Mouse (Mus musculus): Measurements from ENCODE around the gene Rorc.

Rorc gene

DNA sequence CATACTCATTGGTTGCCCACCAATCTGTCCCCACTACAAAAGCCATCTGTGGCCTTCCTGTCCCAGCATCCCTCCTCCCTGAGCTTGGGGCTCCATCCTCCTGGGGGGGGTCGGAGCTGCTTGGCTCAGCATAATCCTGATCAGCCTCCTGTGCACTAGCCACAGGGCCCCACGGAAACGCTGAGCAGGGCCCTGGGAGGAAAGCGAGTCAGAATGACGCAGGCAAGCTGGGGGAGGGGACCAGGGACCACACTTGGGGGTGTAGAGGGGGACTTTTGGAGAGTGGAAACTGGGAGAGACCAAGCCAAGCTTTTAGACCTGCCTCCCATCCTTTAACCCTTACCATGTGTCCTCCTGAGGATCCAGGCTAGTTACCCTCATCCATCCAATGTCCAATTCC, 3.3 kb downstream of the Rorc start:
- DNase-seq (ENCODE audit: low spot score in 2 of 2), result no peak

DNA sequence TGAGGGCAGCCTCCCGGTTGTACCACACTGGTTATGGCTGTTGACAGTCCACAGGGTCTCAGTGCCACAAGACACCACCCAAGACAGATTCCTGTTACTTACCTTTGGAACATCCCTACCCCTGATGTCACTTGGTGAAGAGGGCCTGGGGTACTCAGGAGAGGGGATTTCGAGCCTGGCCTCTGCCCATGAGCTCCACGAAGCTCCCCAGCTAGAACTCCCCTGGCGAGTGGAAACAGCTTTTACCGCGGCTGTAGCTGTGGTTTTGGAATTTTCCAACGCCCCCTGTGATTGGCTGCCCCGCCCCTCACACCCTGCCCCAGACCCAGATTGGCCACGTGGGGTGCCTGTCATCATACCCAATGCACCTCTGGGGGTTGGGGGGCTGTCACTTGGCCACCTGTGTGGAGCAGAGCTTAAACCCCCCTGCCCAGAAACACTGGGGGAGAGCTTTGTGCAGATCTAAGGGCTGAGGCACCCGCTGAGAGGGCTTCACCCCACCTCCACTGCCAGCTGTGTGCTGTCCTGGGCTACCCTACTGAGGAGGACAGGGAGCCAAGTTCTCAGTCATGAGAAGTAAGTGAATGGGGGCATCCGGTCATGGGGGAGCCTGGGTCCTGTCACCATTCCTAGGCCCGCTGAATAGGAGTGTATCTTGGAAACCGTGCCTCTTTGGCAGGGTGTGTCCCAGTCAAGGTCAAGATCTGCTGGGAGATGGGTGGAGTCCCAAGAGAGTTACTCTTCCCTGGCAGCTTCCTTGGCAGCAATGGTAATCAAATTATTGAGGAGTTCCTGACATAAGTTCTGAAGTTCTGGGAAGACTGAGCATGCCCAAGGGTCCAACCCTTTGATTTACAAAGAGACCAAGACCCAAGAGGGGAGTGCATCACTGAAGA, 4.7 kb downstream of the Rorc start:
- DNase-seq (ENCODE audit: low spot score in 2 of 2), result no peak

DNA sequence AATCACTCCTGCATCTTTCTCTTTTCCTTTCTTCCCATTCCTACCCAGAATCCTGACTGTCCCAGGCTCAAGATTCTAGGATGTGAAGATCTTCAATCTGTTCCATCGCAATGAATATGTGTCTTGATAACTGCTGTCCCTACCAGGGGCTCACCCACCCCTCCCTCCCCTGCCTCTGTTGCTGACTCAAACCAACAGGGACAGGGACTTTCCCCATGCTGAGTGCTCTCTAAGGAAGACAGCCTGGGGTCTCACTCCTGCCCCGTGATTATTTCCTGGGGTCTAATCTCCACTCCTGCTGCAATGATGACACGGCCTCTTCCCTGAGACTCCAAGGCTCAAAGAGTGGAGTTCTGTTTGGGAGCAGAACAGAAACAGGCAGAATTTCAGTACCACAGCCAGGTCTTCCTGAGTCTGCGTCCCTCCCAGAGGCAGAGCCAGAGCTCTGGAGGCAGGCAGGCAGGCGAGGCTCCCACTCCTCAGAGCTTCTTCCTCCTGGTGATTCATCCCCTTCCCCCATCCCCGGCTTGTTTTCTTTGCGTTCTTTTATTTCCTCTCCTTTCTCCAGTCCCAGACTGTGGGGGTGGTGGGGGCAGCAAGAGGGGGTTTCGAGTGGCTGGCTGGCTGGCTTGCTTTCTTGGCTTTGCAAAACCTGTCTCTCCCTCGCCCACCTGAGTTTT, 7.4 kb downstream of the Rorc start:
- DNase-seq (ENCODE audit: low spot score in 2 of 2), result no peak

DNA sequence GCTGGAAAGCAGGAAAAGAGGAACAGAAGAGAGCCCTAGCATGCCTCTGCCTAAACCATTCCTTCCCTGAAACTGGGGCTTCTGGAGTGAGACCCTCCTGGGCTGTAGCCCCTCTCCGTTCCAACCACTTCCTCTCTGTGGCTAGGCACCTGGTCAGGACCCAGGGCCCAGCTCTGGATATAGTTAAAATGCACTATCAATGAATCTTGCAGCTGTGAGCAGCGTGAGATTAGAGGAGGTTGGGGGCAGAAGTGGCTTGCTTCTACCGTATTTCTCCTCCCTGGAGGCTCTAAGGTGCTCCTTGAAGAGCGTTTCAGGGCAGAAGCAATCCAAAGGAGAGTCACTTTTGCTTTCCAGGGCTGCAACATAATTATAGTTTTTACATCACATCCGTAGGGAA, 9.7 kb downstream of the Rorc start:
- DNase-seq (ENCODE audit: low spot score in 2 of 2), result no peak

DNA sequence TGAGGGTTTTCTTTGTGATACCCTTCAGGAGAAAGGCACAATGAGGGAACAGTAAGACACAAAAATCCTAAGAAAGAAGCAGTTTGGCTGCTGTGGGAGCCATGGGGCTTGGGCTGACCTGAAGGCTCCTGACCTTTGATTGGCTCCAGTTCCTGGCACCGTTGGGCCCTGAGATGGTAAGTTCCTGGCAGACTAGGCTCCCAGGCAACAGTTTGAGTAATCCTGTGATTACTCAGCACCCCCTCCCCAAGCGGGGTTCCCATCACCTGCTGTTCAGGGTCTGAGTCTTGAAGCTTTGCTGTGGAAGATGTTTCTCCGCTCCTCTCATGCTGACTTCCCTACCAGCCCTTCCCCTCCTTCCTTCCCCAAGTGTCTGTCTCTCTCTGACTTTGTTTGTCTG, 10.9 kb downstream of the Rorc start:
- DNase-seq (ENCODE audit: low spot score in 2 of 2), result no peak

DNA sequence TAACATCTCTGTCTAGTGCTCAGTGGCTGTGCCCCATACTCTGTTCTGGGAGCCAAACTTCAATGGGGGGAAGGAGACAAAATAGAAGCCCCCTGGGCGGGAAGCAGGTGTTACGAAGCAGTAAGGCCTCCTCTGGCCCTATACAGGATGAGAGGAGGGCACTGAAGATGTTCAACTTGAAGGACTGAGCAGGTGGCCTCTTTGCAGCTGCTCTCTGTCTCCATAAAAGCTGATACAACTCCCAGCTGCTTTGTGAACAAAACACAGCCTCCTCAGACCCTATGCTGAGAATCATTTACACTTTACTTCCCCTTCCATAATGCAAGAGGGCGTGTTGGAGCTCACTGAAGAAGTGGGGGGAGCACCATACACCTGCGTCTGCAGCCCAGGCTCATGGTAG, 14.1 kb downstream of the Rorc start:
- no peak for DNase-seq (ENCODE audit: low spot score in 2 of 2)

DNA sequence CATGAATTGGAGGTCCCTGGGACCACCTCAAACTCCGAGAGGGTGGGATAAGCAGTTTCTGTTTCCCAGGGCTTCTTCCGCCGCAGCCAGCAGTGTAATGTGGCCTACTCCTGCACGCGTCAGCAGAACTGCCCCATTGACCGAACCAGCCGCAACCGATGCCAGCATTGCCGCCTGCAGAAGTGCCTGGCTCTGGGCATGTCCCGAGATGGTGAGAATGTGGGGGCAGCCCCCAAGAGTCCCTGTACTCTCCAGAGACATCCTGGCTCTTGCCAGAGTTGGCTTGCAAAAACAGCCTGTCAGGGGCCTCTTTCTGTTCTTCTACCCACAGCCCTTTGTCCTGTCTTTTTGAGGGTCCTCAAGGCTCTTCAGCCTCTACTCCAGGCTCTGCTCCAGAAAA, 14.8 kb downstream of the Rorc start:
- DNase-seq (ENCODE audit: low spot score in 2 of 2), result no peak

DNA sequence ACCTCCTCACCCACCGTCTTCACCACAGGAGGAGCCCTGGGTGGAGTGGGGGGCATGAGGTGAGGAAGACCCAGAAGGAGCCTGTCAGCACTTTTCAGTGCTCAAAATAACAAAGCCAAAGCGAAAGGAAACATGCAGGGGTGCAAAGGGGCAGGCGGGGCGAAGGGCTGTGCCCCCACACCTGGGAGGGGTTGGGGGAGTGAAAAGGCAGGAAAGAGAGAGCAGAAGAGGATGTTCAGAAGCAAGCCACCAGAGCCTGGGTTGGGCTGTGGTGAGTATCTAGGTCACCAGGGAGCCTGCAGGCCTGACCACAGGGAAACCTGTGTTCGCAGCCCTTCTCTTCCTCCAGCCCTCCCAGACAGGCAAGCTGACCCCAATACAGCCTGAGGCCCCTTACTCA, 15.5 kb downstream of the Rorc start:
- no peak for DNase-seq (ENCODE audit: low spot score in 2 of 2)

DNA sequence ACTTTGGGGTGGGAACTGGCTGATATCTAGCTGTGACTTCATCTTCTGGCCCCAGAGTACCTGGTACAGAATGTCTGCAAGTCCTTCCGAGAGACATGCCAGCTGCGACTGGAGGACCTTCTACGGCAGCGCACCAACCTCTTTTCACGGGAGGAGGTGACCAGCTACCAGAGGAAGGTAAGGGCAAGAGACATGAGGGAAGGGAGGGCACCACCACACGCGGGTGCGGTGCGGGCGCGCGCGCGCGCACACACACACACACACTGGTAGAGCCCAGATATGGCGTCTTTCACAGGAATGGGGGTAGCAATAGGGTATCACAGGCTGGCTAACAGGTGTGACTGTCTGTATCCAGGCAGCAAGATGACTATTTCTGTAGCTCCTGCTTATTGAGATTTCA, 16.8 kb downstream of the Rorc start:
- DNase-seq (ENCODE audit: low spot score in 2 of 2), result no peak

DNA sequence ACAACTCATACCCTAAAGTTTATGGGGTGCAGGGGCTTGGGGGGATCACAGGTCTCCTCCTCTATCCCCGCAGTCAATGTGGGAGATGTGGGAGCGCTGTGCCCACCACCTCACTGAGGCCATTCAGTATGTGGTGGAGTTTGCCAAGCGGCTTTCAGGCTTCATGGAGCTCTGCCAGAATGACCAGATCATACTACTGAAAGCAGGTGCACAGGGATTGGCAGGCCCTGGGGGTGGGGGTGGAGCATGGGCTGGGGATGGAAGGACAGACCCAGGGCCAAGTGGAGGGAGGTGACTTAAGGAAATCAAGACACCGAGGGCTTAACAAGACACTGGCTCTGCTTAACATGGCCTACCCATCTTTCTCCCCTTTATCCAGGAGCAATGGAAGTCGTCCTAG, 18.4 kb downstream of the Rorc start:
- DNase-seq (ENCODE audit: low spot score in 2 of 2), result no peak

DNA sequence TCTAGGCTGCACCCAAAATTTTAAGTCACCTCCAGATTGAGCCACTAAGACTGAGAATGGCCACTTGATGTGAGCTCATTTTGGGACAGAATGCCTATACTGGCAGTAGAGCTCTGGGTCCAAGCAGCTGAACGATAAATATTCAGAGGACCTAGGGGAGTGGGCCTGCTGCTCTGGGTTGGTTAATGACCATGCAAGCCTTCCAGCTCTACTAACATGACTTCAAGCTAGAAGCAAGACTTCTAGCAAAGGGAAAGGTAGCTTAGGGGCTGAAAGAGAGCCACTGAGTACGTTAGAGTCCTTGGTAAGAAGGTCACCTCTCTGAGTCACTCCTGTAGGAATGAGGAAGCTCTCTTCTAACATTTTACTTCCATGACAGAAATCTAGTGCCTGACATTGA, 19.5 kb downstream of the Rorc start:
- DNase-seq (ENCODE audit: low spot score in 2 of 2), result no peak

DNA sequence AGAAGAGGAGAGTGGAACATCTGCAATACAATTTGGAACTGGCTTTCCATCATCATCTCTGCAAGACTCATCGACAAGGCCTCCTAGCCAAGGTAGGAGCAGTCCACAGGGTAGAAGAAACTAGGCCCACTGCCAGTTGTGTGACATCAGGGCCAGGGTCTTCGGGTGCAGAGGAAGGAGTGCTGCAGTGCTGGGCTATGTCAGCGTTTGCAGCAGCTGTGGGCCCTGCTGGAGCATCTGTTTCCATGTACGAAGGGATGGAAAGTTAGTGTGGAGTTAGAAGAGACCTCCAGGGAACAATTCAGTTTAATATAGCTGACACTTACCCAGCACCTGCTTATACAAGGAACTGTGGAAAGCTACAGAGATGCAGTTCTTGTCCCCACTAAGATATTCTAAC, 20.5 kb downstream of the Rorc start:
- no peak for DNase-seq (ENCODE audit: low spot score in 2 of 2)

DNA sequence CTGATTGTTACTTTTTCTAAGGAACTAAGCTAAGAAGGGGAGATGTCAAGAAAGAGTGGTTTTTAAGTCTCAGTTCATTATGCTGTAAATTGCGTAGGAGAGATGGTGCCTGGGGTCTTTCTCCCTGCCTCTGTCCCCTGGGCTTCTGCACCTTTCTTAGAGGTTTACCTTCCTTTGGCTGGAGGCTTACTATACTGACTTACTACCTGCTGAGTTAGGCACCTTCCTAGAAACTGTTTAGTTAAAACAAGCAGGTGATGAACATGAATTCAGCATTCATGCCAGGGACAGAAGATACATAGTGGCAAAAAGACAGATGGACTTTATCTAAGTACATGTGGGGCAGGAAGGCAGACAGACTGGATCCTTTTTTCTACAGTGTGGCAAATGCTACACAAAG, 23.7 kb downstream of the Rorc start:
- no peak for DNase-seq (ENCODE audit: low spot score in 2 of 2)

DNA sequence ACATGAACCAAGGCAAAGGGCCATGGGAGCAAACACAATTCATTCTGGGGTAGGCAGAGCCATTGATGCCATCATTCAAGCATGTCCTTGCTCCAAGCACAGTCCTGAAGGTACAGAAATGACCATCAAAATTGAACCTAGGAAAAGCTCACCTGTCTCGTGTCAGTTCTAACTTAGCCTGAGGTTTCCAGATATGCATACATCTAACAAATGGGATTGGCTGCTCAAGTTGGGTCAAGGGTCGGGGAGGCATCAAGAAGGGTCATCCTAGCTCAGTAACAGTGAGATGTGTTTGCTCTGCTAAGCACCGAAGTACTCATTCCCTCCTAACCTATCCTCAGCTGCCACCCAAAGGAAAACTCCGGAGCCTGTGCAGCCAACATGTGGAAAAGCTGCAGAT, 24.3 kb downstream of the Rorc start:
- no peak for DNase-seq (ENCODE audit: low spot score in 2 of 2)

DNA sequence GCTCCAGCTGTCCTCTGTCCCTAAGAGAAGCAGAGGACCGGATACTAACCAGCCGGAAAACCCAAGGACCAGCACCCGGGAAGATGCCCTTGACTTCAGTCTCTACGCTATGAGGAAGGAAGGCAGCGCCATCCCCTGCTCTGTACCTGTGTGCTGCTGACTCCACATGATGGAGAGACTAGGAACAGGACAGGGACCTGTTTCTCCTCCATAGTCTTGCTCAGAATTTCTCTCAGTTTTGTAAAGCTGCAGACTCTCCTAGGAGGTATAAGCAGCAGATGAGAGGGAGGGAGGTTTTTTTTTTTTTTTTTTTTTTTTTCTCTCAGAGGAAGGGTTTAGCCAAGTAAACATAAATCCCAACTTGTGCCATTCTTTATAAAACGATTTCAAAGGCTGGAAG, 25.6 kb downstream of the Rorc start, which contains the start of gene Lingo4:
Lingo4 (plus strand) TSS at position 301 of the 400 bp plus-strand sequence.
- DNase-seq (ENCODE audit: low spot score in 2 of 2), result no peak

DNA sequence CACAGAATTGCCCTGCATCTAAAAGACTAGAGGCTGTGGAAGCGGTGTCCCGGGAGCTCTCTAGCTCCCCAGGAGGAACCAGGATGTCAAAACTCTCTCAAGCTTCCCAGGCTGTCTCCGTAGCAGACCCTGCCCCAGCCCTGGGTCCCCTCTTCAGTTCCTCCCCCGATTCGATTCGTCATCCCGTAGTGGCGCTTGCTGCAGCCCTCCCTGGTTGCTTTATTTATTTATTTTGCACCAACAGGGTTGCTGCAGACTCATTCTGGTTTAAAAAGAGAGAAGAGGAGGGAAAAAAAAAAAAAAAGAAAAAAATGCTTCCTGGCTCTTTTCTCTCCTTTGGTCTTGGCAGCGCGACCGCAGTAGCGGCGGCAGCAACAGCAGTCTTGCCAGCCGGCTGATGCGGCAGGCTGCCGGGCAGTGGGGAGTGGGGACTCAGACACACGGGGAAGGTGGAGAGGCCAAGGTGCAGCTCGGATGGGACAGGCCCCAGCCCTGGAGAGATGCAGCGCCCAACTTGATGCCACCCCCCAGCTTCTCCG, 26.4 kb downstream of the Rorc start:
- peak; percentile 27 to 31 for DNase-seq (ENCODE audit: low spot score in 2 of 2)

DNA sequence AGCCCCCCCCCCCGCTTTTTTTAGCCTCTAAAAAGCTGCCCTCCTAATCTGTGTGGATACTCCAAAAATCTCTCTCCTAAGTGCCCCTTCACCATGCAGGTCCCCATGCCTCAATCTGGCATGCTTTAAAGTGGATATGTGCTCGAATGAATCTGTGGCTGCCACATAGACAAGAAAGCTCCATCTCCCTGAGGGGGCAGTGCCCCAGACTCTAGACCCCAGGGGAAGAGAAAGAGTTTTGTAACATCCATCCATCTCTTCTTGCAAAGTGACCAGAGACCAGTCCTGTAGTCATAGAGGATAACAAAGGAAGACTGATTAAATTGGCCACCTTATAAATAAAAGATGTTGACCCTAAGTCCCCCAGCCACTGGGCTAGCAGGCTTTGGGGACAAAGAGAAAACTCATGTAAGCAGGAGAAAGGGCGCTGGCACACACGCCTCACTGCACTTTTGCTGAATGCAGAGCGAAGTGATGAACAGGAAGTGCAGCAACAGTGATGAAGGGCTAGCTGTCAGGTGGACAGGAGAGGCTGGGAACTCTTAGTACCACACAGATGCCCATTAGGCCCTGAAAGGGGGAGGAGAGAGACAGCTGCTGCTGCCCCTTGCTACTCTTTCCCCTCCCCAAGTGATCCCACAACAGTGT, 27.2 kb downstream of the Rorc start:
- DNase-seq (ENCODE audit: low spot score in 2 of 2), result no peak

DNA sequence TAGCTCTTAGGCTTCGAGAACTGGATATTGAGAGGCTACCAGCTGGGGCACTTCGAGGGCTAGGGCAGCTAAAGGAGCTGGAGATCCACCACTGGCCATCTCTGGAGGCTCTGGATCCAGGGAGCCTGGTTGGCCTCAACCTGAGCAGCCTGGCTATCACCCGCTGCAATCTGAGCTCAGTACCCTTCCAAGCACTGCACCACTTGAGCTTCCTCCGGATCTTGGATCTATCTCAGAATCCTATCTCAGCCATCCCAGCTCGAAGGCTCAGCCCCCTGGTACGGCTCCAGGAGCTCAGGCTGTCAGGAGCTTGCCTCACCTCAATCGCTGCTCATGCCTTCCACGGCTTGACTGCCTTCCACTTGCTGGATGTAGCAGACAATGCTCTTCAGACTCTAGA, 29.9 kb downstream of the Rorc start:
- DNase-seq (ENCODE audit: low spot score in 2 of 2), result no peak

DNA sequence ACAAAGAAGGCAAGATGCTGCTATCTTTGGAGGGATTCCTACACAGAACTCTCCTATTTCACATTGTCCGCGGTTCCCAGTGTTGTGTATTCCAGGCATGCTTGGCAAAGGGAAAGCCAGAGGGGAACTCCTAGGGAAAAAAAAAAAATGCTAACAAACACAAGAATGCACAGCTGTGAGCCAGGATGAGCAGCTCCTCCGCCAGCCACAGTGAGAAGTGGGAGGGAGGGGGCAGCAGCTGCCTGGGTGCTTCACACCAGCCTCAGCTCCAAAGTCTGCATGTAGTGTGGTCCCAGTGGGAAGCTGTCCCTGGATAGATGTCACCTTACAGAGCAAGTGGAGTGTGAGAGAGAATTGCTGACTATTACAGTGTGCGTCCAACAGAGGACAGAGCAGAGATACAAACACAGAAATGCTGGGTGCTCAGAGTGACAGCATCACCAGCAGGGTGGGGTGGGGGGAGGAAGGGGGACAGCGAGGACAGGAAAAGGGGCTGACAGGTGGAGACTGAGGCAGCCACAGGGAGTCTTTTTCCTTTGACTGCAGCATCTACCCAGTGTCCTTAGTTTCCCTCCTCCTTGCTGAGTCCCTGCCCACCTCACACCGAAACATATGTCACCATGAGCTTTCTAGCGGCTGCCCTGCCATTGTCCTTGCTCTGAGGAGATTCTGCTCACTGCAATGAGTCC, 31.9 kb downstream of the Rorc start:
- peak; percentile 37 to 44 for DNase-seq (ENCODE audit: low spot score in 2 of 2)

DNA sequence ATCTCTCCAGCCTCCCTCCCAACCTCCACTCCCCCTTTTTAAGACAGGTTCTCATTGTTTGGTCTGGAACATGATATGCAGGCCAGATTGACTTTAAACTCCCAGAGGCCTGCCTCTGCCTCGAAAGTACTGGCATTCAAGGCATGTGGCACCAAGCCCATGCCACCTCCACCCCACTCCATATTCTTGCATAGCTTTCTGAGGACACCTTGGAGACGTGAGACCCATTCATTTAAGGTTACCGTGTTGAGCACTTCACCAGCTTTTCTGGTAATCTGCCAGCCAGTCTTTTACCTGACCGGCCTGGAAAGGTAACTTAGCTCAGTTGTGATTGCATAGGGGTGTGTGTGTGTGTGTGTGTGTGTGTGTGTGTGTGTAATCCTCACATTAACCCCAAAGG, 33.0 kb downstream of the Rorc start:
- DNase-seq (ENCODE audit: low spot score in 2 of 2), result no peak

DNA sequence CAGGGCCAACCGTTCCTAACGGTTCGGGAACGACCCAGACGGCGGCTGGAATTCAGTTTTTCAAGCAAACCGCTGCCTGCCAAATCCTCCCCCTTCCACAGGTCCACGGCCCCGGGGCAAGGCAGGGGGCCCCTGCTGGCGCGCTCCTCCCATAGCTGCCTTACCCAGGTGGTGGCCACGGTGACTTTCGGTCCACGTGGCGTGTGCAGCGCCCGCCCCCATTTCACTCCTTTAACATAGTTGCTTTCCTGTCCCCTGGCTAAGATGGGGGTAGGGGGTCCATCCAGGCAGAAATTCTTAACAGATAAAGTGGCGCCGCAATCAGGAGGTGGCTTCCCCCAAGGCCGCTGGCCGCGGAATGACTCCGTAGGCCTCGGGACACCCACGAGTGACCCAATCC, 39.9 kb downstream of the Rorc start:
- DNase-seq (ENCODE audit: low spot score in 2 of 2), result no peak
